Mouse (Mus musculus) liver, adult 2 months (tissue): ENCODE measurements at regions not wholly inside any gene's neighbourhood (a gene's known extent, or its start where the extent isn't known, plus 50 kb on each side); places are given as distances from the start of the nearest gene placed in this dataset.

Experiments
- DNase-seq: peaks from one replicate; pipeline ENCODE4 v3.0.0-alpha.2; 2011; ENCODE audit warnings: low read depth, low spot score; ENCODE audit errors: extremely low read depth
- H3K27ac ChIP-seq: fragments of 200-500 bp; replicated peaks from 2 replicates; pipeline ENCODE4 v1.5.1; 2012; ENCODE audit warnings: low read depth, mild to moderate bottlenecking, control low read depth, inconsistent platforms, low read length; ENCODE audit not compliant: insufficient read depth
- H3K27me3 ChIP-seq: fragments of 200-500 bp; 2 replicates; pipeline ENCODE4 v1.6.1; 2012; ENCODE audit warnings: mild to moderate bottlenecking, moderate library complexity, low read length, inconsistent platforms; ENCODE audit not compliant: control insufficient read depth, insufficient read depth
- H3K36me3 ChIP-seq: fragments of 200-500 bp; 2 replicates; pipeline ENCODE4 v1.6.1; 2012; ENCODE audit warnings: low read length, inconsistent platforms; ENCODE audit not compliant: control insufficient read depth, insufficient read depth
- H3K4me1 ChIP-seq: fragments of 200-500 bp; 2 replicates; pipeline ENCODE4 v1.6.1; 2011; ENCODE audit warnings: low read length; ENCODE audit not compliant: control insufficient read depth, insufficient read depth
- H3K4me3 ChIP-seq: fragments of 200-500 bp; 2 replicates; pipeline ENCODE4 v1.5.1; 2011; ENCODE audit warnings: low read depth, mild to moderate bottlenecking, control low read depth, low read length, moderate library complexity; ENCODE audit not compliant: insufficient read depth
- H3K79me2 ChIP-seq: fragments of 200-500 bp; 2 replicates; pipeline ENCODE4 v1.6.1; 2012; ENCODE audit warnings: inconsistent platforms, mild to moderate bottlenecking, low read length, moderate library complexity; ENCODE audit not compliant: control insufficient read depth, insufficient read depth
- H3K9ac ChIP-seq: fragments of 200-500 bp; 2 replicates; pipeline ENCODE4 v1.6.1; 2012; ENCODE audit warnings: low read depth, mild to moderate bottlenecking, control low read depth, inconsistent platforms, low read length
- CTCF ChIP-seq: fragments of 200-500 bp; IDR thresholded peaks from 2 replicates; pipeline ENCODE4 v1.5.1; 2011; ENCODE audit warnings: low read depth, low read length, control low read depth
- POLR2A ChIP-seq: fragments of 200-500 bp; IDR thresholded peaks from 2 replicates; pipeline ENCODE4 v1.6.1; 2011; ENCODE audit warnings: low read length, control low read depth; ENCODE audit not compliant: insufficient read depth; ENCODE audit errors: extremely low read depth
- WGBS: fragments of 180-500 bp; shearing (Covaris S2); methylation state at CpG from one replicate; pipeline ENCODE4 v1.1.7; 2018; 5-methylcytosine and 5-hydroxymethylcytosine counted together

GRCm38 (mm10) chr9:14134894-14135450 is 139.9 kb upstream of the Sesn3 start:
- no peak overlapping the region for H3K9ac ChIP-seq
- WGBS = 34% methylated on average over 6 of the region's 6 CpGs
- DNase-seq = no peak
- H3K79me2 ChIP-seq = no peaks in the 10 kb centered on the region
- no peaks in the 10 kb centered on the region for H3K27me3 ChIP-seq
- TF ChIP-seq POLR2A = no peak
- no peak for TF ChIP-seq CTCF
- H3K27ac ChIP-seq = no peak overlapping the region
- H3K4me3 ChIP-seq = no peak overlapping the region
- H3K36me3 ChIP-seq = no peaks in the 10 kb centered on the region
- no peaks in the 10 kb centered on the region for H3K4me1 ChIP-seq

GRCm38 (mm10) chr9:14141321-14141720 is 133.5 kb upstream of the Sesn3 start:
- Histone ChIP-seq H3K4me1 (no peaks in the 10 kb centered on the region), H3K27ac (no peak overlapping the region), H3K27me3 (no peaks in the 10 kb centered on the region), H3K79me2 (no peaks in the 10 kb centered on the region), H3K4me3 (no peak overlapping the region), H3K36me3 (no peaks in the 10 kb centered on the region), H3K9ac (no peak overlapping the region)
- TF ChIP-seq CTCF (no peak), POLR2A (no peak)
- WGBS = 93% methylated on average over 4 of the region's 4 CpGs
- no peak for DNase-seq

- TF ChIP-seq CTCF = no peak
- TF ChIP-seq POLR2A = no peak
These were observed 130.9 kb upstream of the Sesn3 start for GRCm38 (mm10) chr9:14143988-14144387.

GRCm38 (mm10) chr9:14147088-14147487 is 127.8 kb upstream of the Sesn3 start:
- H3K9ac ChIP-seq = no peak overlapping the region
- no peaks in the 10 kb centered on the region for H3K27me3 ChIP-seq
- 80% methylated on average over 7 of the region's 7 CpGs for WGBS
- DNase-seq = no peak
- no peak overlapping the region for H3K27ac ChIP-seq
- TF ChIP-seq POLR2A = no peak
- no peak for TF ChIP-seq CTCF
- H3K79me2 ChIP-seq = no peaks in the 10 kb centered on the region
- no peaks in the 10 kb centered on the region for H3K4me1 ChIP-seq
- H3K36me3 ChIP-seq = no peaks in the 10 kb centered on the region
- H3K4me3 ChIP-seq = no peak overlapping the region

More at GRCm38 (mm10) chr9:14143988-14144387, 130.9 kb upstream of the Sesn3 start:
- Histone ChIP-seq H3K27ac (no peak overlapping the region), H3K4me3 (no peak overlapping the region), H3K9ac (no peak overlapping the region), H3K79me2 (no peaks in the 10 kb centered on the region), H3K4me1 (no peaks in the 10 kb centered on the region), H3K36me3 (no peaks in the 10 kb centered on the region), H3K27me3 (no peaks in the 10 kb centered on the region)
- 64% methylated on average over 2 of the region's 2 CpGs for WGBS
- no peak for DNase-seq

- no peaks in the 10 kb centered on the region for H3K36me3 ChIP-seq
- H3K4me1 ChIP-seq = no peaks in the 10 kb centered on the region
- H3K79me2 ChIP-seq = no peaks in the 10 kb centered on the region
- H3K27ac ChIP-seq = no peak overlapping the region
- 76% methylated on average over 4 of the region's 4 CpGs for WGBS
- no peak overlapping the region for H3K9ac ChIP-seq
- no peak overlapping the region for H3K4me3 ChIP-seq
- no peaks in the 10 kb centered on the region for H3K27me3 ChIP-seq
- DNase-seq = no peak
- TF ChIP-seq CTCF (no peak), POLR2A (no peak)
These were observed 127.1 kb upstream of the Sesn3 start for GRCm38 (mm10) chr9:14147731-14148130.

GRCm38 (mm10) chr9:14150288-14150687 is 124.6 kb upstream of the Sesn3 start:
- Histone ChIP-seq H3K4me1 (no peaks in the 10 kb centered on the region), H3K27ac (no peak overlapping the region), H3K79me2 (no peaks in the 10 kb centered on the region), H3K36me3 (no peaks in the 10 kb centered on the region), H3K27me3 (no peaks in the 10 kb centered on the region), H3K9ac (no peak overlapping the region), H3K4me3 (no peak overlapping the region)
- TF ChIP-seq CTCF = no peak
- no peak for TF ChIP-seq POLR2A
- 87% methylated on average over 9 of the region's 9 CpGs for WGBS
- no peak for DNase-seq
